Mouse (Mus musculus) kidney, adult 2 months (tissue): ENCODE results near the gene Scn10a.

ENCODE experiments used
- CTCF ChIP-seq: fragments of 200-500 bp; conservative IDR thresholded peaks from 2 replicates; pipeline ENCODE4 v1.5.1; 2011; ENCODE audit warnings: low read depth, mild to moderate bottlenecking, control low read depth, low read length, moderate library complexity, mixed read lengths; ENCODE audit not compliant: insufficient read depth, insufficient read length
- POLR2A ChIP-seq: fragments of 200-500 bp; IDR thresholded peaks from one replicate; pipeline ENCODE4 v1.6.1; 2011; ENCODE audit warnings: low read depth, low read length, control low read depth

DNA sequence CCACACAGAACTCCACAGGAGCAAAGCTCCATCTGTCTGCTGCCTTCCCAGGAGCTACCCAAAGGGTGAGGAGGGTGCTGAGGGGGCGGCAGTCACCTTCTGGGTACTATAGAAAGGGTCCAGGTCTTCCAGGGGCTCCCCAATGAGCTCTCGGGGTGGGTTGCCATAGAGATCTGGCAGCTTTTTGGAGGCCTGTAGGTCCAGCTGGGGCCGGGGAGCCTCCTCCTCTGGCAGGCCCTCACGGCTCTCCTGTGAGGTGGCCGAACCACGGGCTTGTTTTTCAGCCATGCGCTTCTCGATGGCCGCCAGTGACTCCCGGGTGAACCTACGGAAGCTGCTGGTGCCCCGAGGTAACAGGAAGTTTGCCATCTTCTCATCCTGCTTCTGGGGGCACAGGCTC is 156.9 kb downstream of the Scn10a start:
- TF ChIP-seq CTCF (no peak), POLR2A (no peak)
